Mouse (Mus musculus): Measurements from ENCODE around the gene Cnot10. TPM values are rescaled to one million over a fixed set of nuclear protein-coding genes. Genes with fewer than 3 reads are reported as not detected.
A peak's percentile ranks its signal among the peaks of the same experiment; 100 is the strongest.

Gene Cnot10
- polyA plus RNA-seq, 1 experiment from 2014 or later = 68.7 TPM

DNA sequence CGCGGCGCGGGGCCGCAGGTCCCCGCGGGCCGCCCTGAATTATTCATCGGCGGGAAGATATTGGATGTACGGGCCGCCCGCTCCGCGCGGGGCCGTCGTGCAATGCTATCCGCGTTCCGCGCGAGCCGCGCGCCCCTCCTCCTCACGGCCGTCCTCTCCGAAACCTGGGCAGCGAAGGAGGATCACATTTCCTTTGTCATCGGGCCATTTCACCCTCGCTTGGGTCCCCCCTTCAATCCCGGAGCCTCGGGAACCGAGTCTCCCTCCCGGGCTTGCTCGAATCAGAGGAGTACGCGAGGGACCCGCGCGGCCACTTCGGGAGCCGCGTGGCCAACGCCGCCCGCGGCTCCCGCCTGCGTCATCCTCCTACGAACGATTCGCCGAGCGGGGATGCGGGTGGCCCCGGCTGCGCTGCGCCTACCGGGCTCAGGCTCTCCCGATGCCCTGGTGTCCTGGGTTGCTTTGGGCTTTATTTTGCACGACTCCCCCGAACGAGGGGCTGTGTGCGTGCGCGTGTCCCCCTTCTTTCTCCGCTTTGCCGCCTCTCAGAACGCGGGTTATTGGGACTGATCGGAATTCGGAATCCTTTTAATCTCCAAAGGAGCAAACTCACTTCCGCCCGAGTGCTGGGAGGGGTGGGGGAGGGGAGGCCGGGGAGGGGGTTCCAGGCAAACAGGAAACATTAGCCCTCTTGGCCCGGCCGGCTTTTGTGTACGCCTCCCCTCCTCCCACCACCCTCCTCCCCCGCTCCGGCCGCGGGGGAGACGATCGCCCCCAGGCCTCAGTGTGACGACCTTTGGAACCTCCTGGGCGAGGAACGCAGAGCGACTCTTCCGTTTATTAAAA is 76.0 kb downstream of the Cnot10 start, which contains the start of gene Trim71:
Gene Trim71 (minus strand): TSS at position 609 of the 846 bp plus-strand sequence.
- H3K27ac ChIP-seq = peak within 1 kb of the TSS; percentile 87
- peak within 1 kb of the TSS; percentile 66 for H3K9ac ChIP-seq
- WGBS = under 1% methylated on average over 90 of the region's 91 CpGs
- H3K9me3 ChIP-seq (replicated peaks) = no peaks in the 10 kb centered on the region
- no peaks in the 10 kb centered on the region for H3K36me3 ChIP-seq
- H3K27me3 ChIP-seq = peaks cover 42% of the 10 kb centered on the region
- peaks cover 55% of the 10 kb centered on the region for H3K4me1 ChIP-seq
- ATAC-seq (replicated peaks; ENCODE audit: low FRiP score) = peak; percentile 58
- peak within 1 kb of the TSS; percentile 97 for H3K4me2 ChIP-seq
- H3K4me3 ChIP-seq (replicated peaks) = peak within 1 kb of the TSS; percentile 72

- Histone ChIP-seq H3K9me3 (replicated peaks) (no peaks in the 10 kb centered on the region), H3K9ac (peak overlapping the region; percentile 66), H3K36me3 (no peaks in the 10 kb centered on the region), H3K4me2 (peak overlapping the region; percentile 97), H3K4me1 (peaks cover 55% of the 10 kb centered on the region), H3K4me3 (replicated peaks) (peak overlapping the region; percentile 72), H3K27ac (peak overlapping the region; percentile 87), H3K27me3 (peaks cover 50% of the 10 kb centered on the region)
- peak; percentile 44 for ATAC-seq (replicated peaks; ENCODE audit: low FRiP score)
- WGBS = under 1% methylated on average over 122 of the region's 122 CpGs
These were observed 76.8 kb downstream of the Cnot10 start for GRCm38 (mm10) chr9:114562919-114563751.

GRCm38 (mm10) chr9:114562031-114562918 is 77.7 kb downstream of the Cnot10 start:
- peak overlapping the region; percentile 87; the same call in 1 of the 2 replicates for H3K27ac ChIP-seq
- peaks cover 53% of the 10 kb centered on the region for H3K27me3 ChIP-seq
- peak overlapping the region; percentile 97 for H3K4me2 ChIP-seq
- H3K4me3 ChIP-seq (replicated peaks) = peak overlapping the region; percentile 72
- ATAC-seq (replicated peaks; ENCODE audit: low FRiP score) = 0 out of 2 replicates have a peak, but pooled peaks have one; percentile 16
- H3K9me3 ChIP-seq (replicated peaks) = no peaks in the 10 kb centered on the region
- H3K36me3 ChIP-seq = no peaks in the 10 kb centered on the region
- H3K9ac ChIP-seq = peak overlapping the region; percentile 66
- WGBS = under 1% methylated on average over 71 of the region's 101 CpGs
- H3K4me1 ChIP-seq = peaks cover 55% of the 10 kb centered on the region

DNA sequence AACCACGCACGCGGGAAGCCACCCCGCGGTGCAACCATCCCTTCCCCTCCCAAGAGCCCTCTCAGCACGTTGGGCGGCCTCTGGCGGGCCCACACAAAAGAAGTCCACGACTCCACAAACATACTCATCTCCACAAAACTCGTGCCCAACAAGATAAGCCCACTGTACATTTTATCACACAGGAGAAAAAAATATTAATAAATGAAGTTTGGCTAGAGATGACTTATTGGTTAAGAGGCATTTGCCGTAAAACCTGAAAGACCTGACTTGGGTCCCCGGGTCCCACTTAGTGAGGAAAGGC is 78.4 kb downstream of the Cnot10 start:
- H3K27ac ChIP-seq = no peak overlapping the region
- no peaks in the 10 kb centered on the region for H3K36me3 ChIP-seq
- 3% methylated on average over 12 of the region's 12 CpGs for WGBS
- peaks cover 53% of the 10 kb centered on the region for H3K27me3 ChIP-seq
- no peaks in the 10 kb centered on the region for H3K9me3 ChIP-seq (replicated peaks)
- H3K4me3 ChIP-seq (replicated peaks) = peak overlapping the region; percentile 72
- peak overlapping the region; percentile 66; the same call in 1 of the 2 replicates for H3K9ac ChIP-seq
- ATAC-seq (replicated peaks; ENCODE audit: low FRiP score) = no peak
- H3K4me1 ChIP-seq = peaks cover 61% of the 10 kb centered on the region
- H3K4me2 ChIP-seq = peak overlapping the region; percentile 97

DNA sequence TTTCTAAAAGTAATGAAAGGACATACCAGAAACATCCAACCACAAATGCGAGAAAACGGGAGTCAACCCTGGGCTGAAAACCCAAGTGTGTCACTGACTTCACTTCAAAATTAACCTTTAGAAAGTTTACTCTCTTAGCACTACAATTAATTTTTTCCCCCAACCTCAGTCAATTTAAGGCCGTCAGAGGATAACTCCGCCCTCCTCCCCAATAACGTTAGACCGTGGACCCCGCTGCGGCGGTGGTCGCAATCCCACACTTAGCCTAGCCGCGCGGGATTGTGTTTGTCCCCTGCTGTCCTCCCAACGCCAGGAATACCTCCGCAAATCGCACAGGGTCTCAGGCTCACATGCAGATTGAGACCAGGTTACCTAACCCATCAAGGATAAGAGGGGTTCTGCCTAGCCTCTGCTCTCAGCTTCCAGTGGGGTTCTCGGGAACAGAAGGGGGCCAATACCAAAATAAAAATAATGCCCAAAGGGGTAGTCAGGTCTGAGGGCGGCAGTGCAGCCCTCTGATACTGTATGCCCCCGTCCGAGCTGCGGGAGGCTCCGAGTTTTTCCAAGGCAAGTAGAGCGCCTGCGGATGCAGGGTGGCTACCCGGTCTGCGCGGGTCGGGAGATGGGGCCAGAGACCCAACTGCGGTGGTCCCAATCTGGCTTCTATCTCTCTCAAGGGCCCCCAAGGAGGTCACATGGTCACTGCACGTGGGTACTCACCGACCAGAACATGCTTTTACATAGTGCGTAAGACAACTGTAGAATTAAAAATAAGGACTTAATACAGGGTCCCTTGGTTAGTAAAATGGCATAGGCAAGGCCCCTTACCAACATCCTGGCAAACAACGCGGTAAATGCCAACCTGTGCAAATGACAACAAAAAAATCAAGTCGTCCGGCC is 79.0 kb downstream of the Cnot10 start:
- H3K4me2 ChIP-seq = peak overlapping the region; percentile 97
- no peak overlapping the region for H3K27ac ChIP-seq
- WGBS = 2% methylated on average over 36 of the region's 36 CpGs

DNA sequence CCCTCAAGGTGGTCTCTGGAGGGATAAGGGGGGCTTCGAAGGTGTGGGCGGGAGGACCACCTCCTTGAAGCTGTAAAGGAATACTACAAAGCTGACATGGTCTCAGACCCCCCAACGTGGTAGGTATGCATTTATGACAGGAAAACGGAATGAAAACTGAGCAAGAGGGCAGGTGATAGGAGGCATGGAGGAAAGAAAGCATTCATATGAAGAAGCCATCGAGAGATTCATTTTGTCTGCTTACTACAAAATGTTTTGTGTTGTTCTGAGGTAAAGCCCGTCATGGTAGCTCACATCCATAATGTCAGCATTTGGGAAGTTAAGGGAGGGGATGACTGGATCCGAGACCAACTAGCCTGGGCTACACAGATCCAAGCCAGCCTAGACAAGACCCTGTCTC is 79.8 kb downstream of the Cnot10 start:
- WGBS = 15% methylated on average over 7 of the region's 7 CpGs
- Histone ChIP-seq H3K4me3 (replicated peaks) (peak overlapping the region; percentile 72), H3K36me3 (no peaks in the 10 kb centered on the region), H3K4me2 (peak overlapping the region; percentile 97), H3K9me3 (replicated peaks) (no peaks in the 10 kb centered on the region), H3K9ac (0 out of 2 replicates have a peak overlapping the region, but pooled peaks have one; percentile 66), H3K27ac (no peak overlapping the region), H3K27me3 (peaks cover 53% of the 10 kb centered on the region), H3K4me1 (peaks cover 72% of the 10 kb centered on the region)
- no peak for ATAC-seq (replicated peaks; ENCODE audit: low FRiP score)

More for the DNA sequence above, 79.0 kb downstream of the Cnot10 start:
- Histone ChIP-seq H3K4me3 (replicated peaks) (peak overlapping the region; percentile 72), H3K9ac (peak overlapping the region; percentile 66), H3K27me3 (peaks cover 53% of the 10 kb centered on the region), H3K9me3 (replicated peaks) (no peaks in the 10 kb centered on the region), H3K4me1 (peaks cover 66% of the 10 kb centered on the region), H3K36me3 (no peaks in the 10 kb centered on the region)
- no peak for ATAC-seq (replicated peaks; ENCODE audit: low FRiP score)

DNA sequence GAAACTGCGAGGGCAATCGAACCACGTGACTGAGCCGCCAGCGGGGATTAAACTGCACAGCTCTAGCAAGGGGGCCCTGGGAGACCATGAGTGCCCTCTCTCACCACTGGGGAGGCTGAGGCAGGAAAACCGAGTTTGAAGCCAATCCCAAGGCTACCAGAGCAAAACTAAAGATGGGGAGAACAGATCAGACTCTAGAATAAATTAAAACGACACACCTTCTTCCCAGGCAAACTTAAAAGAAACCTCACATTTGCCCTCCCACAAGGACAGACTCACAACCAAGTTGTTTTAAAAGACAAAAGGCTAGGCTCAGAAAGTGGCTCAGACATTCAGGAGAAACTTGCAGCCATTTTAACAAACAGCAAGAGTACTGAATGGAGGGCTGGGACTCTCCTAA is 82.9 kb downstream of the Cnot10 start:
- no peak overlapping the region for H3K4me2 ChIP-seq
- WGBS = 23% methylated on average over 7 of the region's 7 CpGs

DNA sequence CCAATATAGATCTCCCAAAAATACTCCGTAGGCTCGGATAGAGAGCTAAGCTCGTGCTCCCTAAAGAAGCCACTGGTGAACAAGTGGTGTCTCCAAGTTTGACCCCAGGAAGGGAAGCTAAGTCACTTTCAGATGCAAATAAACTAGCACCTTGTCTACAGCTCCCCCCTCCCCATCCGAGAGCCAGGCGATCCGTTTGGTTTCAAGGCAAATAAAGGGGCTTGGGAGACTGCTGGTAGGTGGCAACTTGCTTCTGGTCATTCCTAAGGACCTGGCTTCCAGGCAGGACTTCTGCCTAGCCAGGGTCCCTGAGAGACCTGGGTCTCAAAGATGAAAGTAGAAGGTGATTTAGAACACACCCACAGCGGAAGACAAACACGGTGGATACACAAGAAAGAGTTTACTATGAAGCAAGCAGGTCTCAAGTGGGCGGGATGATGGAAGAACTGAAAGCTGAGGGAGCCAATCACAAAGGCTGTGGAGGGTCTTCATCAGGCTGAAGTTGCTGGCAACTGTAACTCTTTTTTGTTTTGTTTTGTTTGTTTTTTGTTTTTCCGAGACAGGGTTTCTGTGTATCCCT is 83.6 kb downstream of the Cnot10 start:
- Histone ChIP-seq H3K27ac (no peak overlapping the region), H3K4me3 (replicated peaks) (no peak overlapping the region), H3K4me1 (peaks cover 59% of the 10 kb centered on the region), H3K9ac (no peak overlapping the region), H3K27me3 (peaks cover 27% of the 10 kb centered on the region), H3K4me2 (no peak overlapping the region), H3K36me3 (no peaks in the 10 kb centered on the region), H3K9me3 (replicated peaks) (no peaks in the 10 kb centered on the region)
- ATAC-seq (replicated peaks; ENCODE audit: low FRiP score) = no peak
- WGBS = 52% methylated on average over 10 of the region's 10 CpGs

More for the DNA sequence above, 82.9 kb downstream of the Cnot10 start:
- Histone ChIP-seq H3K27ac (no peak overlapping the region), H3K4me3 (replicated peaks) (no peak overlapping the region), H3K4me1 (peaks cover 61% of the 10 kb centered on the region), H3K9ac (no peak overlapping the region), H3K36me3 (no peaks in the 10 kb centered on the region), H3K9me3 (replicated peaks) (no peaks in the 10 kb centered on the region), H3K27me3 (peaks cover 33% of the 10 kb centered on the region)
- no peak for ATAC-seq (replicated peaks; ENCODE audit: low FRiP score)

GRCm38 (mm10) chr9:114554355-114554979 is 85.5 kb downstream of the Cnot10 start:
- WGBS = 49% methylated on average over 5 of the region's 5 CpGs
- H3K9me3 ChIP-seq (replicated peaks) = no peaks in the 10 kb centered on the region
- peaks cover 16% of the 10 kb centered on the region for H3K27me3 ChIP-seq
- H3K27ac ChIP-seq = 0 out of 2 replicates have a peak overlapping the region, but pooled peaks have one; percentile 19
- H3K4me3 ChIP-seq (replicated peaks) = no peak overlapping the region
- no peak overlapping the region for H3K4me2 ChIP-seq
- no peak overlapping the region for H3K9ac ChIP-seq
- H3K36me3 ChIP-seq = no peaks in the 10 kb centered on the region
- peaks cover 50% of the 10 kb centered on the region for H3K4me1 ChIP-seq
- peak; percentile 18 for ATAC-seq (replicated peaks; ENCODE audit: low FRiP score)

DNA sequence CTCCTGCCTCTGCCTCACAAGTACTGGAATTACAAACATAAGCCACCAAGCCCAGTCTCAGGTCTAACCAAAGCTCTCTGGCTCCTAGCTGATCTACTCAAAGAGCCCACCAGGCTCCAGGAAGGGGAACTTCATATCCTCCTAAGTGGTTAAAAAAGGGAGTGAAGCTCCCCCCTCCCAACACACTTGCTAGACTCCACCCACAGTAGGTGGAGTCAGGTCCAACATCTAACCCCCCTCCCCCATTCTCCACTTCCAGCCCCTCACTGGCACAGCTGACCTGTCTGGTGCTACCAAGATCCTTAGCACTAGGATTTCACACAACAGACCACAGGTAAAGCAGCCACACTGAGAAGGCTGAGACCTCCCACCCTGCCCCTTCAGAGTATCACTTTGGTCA is 86.2 kb downstream of the Cnot10 start:
- Histone ChIP-seq H3K4me1 (peaks cover 56% of the 10 kb centered on the region), H3K4me2 (no peak overlapping the region), H3K36me3 (no peaks in the 10 kb centered on the region), H3K9ac (no peak overlapping the region), H3K27me3 (peaks cover 9% of the 10 kb centered on the region), H3K9me3 (replicated peaks) (no peaks in the 10 kb centered on the region), H3K4me3 (replicated peaks) (no peak overlapping the region), H3K27ac (no peak overlapping the region)
- ATAC-seq (replicated peaks; ENCODE audit: low FRiP score) = no peak

All from kidney, embryonic 15.5 days (tissue).